Mouse (Mus musculus): ENCODE results near the gene St8sia1. TPM values are rescaled to one million over a fixed set of nuclear protein-coding genes. Genes with fewer than 3 reads are reported as not detected.
"Not testable (repeated sequence)": the region's sequence is repeated elsewhere in the genome, so short reads cannot be mapped to it uniquely, and the experiment has no call there.

The St8sia1 gene
- 1.4 and 1.6 TPM in 2 replicates for polyA plus RNA-seq (2015; fragmentation: Nextera tagmentation; extraction: Ambion mirVana)

DNA sequence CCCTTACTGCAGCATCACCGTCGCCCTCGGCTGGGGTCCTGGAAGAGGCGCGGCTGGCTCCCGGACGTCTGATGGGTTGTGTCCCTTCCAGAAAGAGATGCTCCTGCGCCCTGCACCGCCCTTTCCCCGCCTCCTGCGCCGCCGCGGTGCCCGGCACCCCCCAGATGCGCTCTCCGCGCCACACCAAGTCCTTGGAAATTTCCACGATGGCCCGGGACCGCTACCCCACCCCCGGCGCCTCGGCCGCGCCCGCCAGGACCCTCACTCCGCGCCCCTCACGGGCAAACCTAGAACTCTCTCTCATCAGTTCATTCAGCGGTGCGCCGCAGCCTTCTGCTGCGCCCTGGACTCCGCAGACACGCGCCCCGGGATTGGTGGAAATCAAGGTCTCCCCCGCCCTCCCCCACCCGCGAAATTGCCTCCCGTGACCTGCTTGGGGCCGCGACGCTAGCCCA lies at the start of gene St8sia1:
Gene St8sia1 (minus strand): TSS at position 377 of the 455 bp plus-strand sequence.
- Histone ChIP-seq H3K27me3 (replicated peaks; ENCODE audit: control insufficient read depth, insufficient read depth, low read length) (peaks cover 23% of the 10 kb centered on the region), H3K36me3 (ENCODE audit: control insufficient read depth, insufficient read depth, low read length) (no peaks in the 10 kb centered on the region), H3K9ac (ENCODE audit: low read depth, low read length) (peak within 1 kb of the TSS; percentile 67), H3K9me3 (ENCODE audit: control insufficient read depth, low read length) (no peaks in the 10 kb centered on the region), H3K4me1 (ENCODE audit: control insufficient read depth, insufficient read depth, low read length) (0 out of 2 replicates have a peak, but pooled peaks cover 3% of the 10 kb centered on the region), H3K27ac (ENCODE audit: low read length) (peak within 1 kb of the TSS; percentile 54), H3K4me2 (ENCODE audit: low read depth, low read length) (peak within 1 kb of the TSS; percentile 94), H3K4me3 (ENCODE audit: low read length) (peak within 1 kb of the TSS; percentile 59)
- under 1% methylated on average over 44 of the region's 45 CpGs for WGBS
- peak; percentile 58 for ATAC-seq

- no peak overlapping the region for H3K4me3 ChIP-seq (ENCODE audit: low read length)
- no peak overlapping the region for H3K27ac ChIP-seq (ENCODE audit: low read length)
- H3K4me2 ChIP-seq (ENCODE audit: low read depth, low read length), result no peak overlapping the region
- H3K36me3 ChIP-seq (ENCODE audit: control insufficient read depth, insufficient read depth, low read length), result peaks cover 4% of the 10 kb centered on the region; the same call in 1 of the 2 replicates
- H3K27me3 ChIP-seq (replicated peaks; ENCODE audit: control insufficient read depth, insufficient read depth, low read length), result no peaks in the 10 kb centered on the region
- H3K9me3 ChIP-seq (ENCODE audit: control insufficient read depth, low read length), result no peaks in the 10 kb centered on the region
- no peak for ATAC-seq
- H3K9ac ChIP-seq (ENCODE audit: low read depth, low read length), result no peak overlapping the region
- H3K4me1 ChIP-seq (ENCODE audit: control insufficient read depth, insufficient read depth, low read length), result no peaks in the 10 kb centered on the region
- WGBS, result 91% methylated on average over 15 of the region's 15 CpGs
Measured at GRCm38 (mm10) chr6:143012513-143013215, 48.4 kb upstream of the St8sia1 start.

GRCm38 (mm10) chr6:143008865-143009264 lies 44.6 kb upstream of the St8sia1 start:
- Histone ChIP-seq H3K4me2 (ENCODE audit: low read depth, low read length) (no peak overlapping the region), H3K9ac (ENCODE audit: low read depth, low read length) (no peak overlapping the region), H3K4me1 (ENCODE audit: control insufficient read depth, insufficient read depth, low read length) (no peaks in the 10 kb centered on the region), H3K36me3 (ENCODE audit: control insufficient read depth, insufficient read depth, low read length) (peaks cover 4% of the 10 kb centered on the region; the same call in 1 of the 2 replicates), H3K4me3 (ENCODE audit: low read length) (no peak overlapping the region), H3K9me3 (ENCODE audit: control insufficient read depth, low read length) (peaks cover 3% of the 10 kb centered on the region; the same call in 1 of the 2 replicates), H3K27ac (ENCODE audit: low read length) (no peak overlapping the region), H3K27me3 (replicated peaks; ENCODE audit: control insufficient read depth, insufficient read depth, low read length) (no peaks in the 10 kb centered on the region)
- no peak for ATAC-seq
- WGBS, result 77% methylated on average over 5 of the region's 5 CpGs

- not testable (repeated sequence) for ATAC-seq; H3K9ac ChIP-seq (ENCODE audit: low read depth, low read length); H3K27ac ChIP-seq (ENCODE audit: low read length); H3K4me1 ChIP-seq (ENCODE audit: control insufficient read depth, insufficient read depth, low read length); H3K4me2 ChIP-seq (ENCODE audit: low read depth, low read length); H3K9me3 ChIP-seq (ENCODE audit: control insufficient read depth, low read length); H3K4me3 ChIP-seq (ENCODE audit: low read length); H3K36me3 ChIP-seq (ENCODE audit: control insufficient read depth, insufficient read depth, low read length); H3K27me3 ChIP-seq (replicated peaks; ENCODE audit: control insufficient read depth, insufficient read depth, low read length)
- 86% methylated on average over 9 of the region's 9 CpGs for WGBS
Measured at GRCm38 (mm10) chr6:143005209-143005608, 41.0 kb upstream of the St8sia1 start.

DNA sequence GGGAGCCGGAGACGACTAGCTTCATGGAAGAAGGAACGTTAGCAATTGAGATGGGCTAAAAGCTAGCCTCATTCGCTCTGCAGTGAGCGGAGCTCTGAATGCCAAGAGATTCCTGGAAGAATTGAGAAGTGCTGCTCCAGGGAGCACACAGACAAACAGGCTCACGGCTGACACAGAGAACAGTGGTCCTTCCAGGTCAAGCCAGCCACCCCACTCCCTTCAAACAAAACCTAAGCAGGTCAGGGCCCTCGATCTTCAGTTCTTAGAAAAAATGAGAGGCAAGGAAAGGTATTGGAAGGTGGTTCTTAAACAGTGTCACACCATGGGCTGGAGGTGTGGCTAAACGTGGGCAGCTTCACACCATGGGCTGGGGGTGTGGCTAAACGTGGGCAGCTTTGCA lies 40.5 kb upstream of the St8sia1 start:
- H3K27ac ChIP-seq (ENCODE audit: low read length), result no peak overlapping the region

DNA sequence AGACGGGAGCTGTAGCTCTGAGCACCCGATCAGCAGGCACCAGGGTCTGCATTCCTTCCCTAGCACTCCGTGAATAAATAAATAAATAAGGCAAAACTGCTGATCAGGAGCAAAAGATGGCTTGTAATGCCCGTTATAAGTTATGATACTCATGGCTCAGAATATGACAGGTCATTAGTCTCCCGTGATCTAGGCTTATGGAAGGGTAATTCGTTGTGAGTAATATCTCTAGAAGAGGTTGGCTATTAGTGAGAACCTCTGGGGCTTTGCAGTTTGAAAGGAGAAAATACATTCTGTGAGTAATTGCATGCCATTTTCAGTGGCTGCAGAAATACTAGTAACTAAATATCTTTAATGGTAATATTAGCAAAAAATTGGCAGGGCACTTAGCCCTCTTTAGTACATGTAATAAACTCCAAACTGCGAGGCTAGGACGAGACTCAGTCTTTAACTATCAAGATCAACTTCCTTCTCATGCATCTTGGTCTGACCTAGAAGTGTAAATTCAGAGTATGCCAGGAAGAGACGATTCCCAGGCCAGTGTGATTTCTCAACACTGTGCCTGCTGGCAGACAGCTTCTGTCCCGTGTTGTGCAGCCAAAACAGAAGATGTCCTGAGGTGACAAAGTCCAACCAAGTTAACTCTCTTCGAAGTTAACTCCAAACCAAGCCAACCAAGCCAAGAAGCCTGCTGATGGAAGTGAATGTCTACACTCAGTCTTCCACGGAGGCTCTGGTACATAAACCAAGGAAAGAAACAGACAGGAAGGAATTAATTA lies 34.2 kb upstream of the St8sia1 start:
- no peak overlapping the region for H3K4me2 ChIP-seq (ENCODE audit: low read depth, low read length)
- peaks cover 10% of the 10 kb centered on the region for H3K4me1 ChIP-seq (ENCODE audit: control insufficient read depth, insufficient read depth, low read length)
- no peak for ATAC-seq
- no peaks in the 10 kb centered on the region for H3K9me3 ChIP-seq (ENCODE audit: control insufficient read depth, low read length)
- no peaks in the 10 kb centered on the region for H3K27me3 ChIP-seq (replicated peaks; ENCODE audit: control insufficient read depth, insufficient read depth, low read length)
- H3K36me3 ChIP-seq (ENCODE audit: control insufficient read depth, insufficient read depth, low read length), result no peaks in the 10 kb centered on the region
- no peak overlapping the region for H3K27ac ChIP-seq (ENCODE audit: low read length)
- no peak overlapping the region for H3K4me3 ChIP-seq (ENCODE audit: low read length)
- 46% methylated on average over 12 of the region's 12 CpGs for WGBS
- no peak overlapping the region for H3K9ac ChIP-seq (ENCODE audit: low read depth, low read length)

More for the DNA sequence above, 40.5 kb upstream of the St8sia1 start:
- H3K27me3 ChIP-seq (replicated peaks; ENCODE audit: control insufficient read depth, insufficient read depth, low read length), result no peaks in the 10 kb centered on the region
- WGBS, result 71% methylated on average over 9 of the region's 9 CpGs
- H3K4me1 ChIP-seq (ENCODE audit: control insufficient read depth, insufficient read depth, low read length), result no peaks in the 10 kb centered on the region
- no peak overlapping the region for H3K9ac ChIP-seq (ENCODE audit: low read depth, low read length)
- no peak overlapping the region for H3K4me3 ChIP-seq (ENCODE audit: low read length)
- H3K4me2 ChIP-seq (ENCODE audit: low read depth, low read length), result no peak overlapping the region
- no peak for ATAC-seq
- H3K9me3 ChIP-seq (ENCODE audit: control insufficient read depth, low read length), result peaks cover 3% of the 10 kb centered on the region; the same call in 1 of the 2 replicates
- H3K36me3 ChIP-seq (ENCODE audit: control insufficient read depth, insufficient read depth, low read length), result no peaks in the 10 kb centered on the region

- peaks cover 10% of the 10 kb centered on the region for H3K4me1 ChIP-seq (ENCODE audit: control insufficient read depth, insufficient read depth, low read length)
- H3K27ac ChIP-seq (ENCODE audit: low read length), result no peak overlapping the region
- H3K9me3 ChIP-seq (ENCODE audit: control insufficient read depth, low read length), result no peaks in the 10 kb centered on the region
- H3K4me3 ChIP-seq (ENCODE audit: low read length), result no peak overlapping the region
- H3K27me3 ChIP-seq (replicated peaks; ENCODE audit: control insufficient read depth, insufficient read depth, low read length), result no peaks in the 10 kb centered on the region
- H3K9ac ChIP-seq (ENCODE audit: low read depth, low read length), result no peak overlapping the region
- H3K4me2 ChIP-seq (ENCODE audit: low read depth, low read length), result no peak overlapping the region
- H3K36me3 ChIP-seq (ENCODE audit: control insufficient read depth, insufficient read depth, low read length), result no peaks in the 10 kb centered on the region
- ATAC-seq, result no peak
- WGBS, result 77% methylated on average over 3 of the region's 3 CpGs
Measured at GRCm38 (mm10) chr6:142996887-142997286, 32.6 kb upstream of the St8sia1 start.

DNA sequence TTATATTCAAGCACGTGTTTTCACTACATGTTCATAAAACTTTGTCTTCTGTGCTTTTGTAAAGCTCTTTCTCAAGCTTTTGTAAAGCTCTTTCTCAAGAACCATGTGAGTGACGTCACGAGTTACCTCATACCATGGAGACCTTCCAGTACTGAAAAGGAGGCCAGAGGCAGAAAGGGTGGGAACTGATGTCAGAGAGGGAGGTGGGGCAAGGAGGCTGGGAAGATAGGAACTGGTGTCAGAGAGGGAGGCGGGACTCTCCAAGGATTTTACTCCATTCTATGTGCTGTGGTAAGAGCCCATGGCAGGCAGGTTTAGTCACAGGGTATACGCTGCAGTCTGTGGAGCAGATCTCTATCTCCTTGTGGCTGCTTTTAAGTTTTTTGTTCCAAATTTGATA lies 31.3 kb upstream of the St8sia1 start:
- no peak for ATAC-seq
- Histone ChIP-seq H3K4me2 (ENCODE audit: low read depth, low read length) (no peak overlapping the region), H3K9ac (ENCODE audit: low read depth, low read length) (no peak overlapping the region), H3K4me3 (ENCODE audit: low read length) (no peak overlapping the region), H3K9me3 (ENCODE audit: control insufficient read depth, low read length) (no peaks in the 10 kb centered on the region), H3K36me3 (ENCODE audit: control insufficient read depth, insufficient read depth, low read length) (no peaks in the 10 kb centered on the region), H3K27ac (ENCODE audit: low read length) (no peak overlapping the region), H3K27me3 (replicated peaks; ENCODE audit: control insufficient read depth, insufficient read depth, low read length) (no peaks in the 10 kb centered on the region), H3K4me1 (ENCODE audit: control insufficient read depth, insufficient read depth, low read length) (peaks cover 10% of the 10 kb centered on the region)
- 57% methylated on average over 5 of the region's 5 CpGs for WGBS

DNA sequence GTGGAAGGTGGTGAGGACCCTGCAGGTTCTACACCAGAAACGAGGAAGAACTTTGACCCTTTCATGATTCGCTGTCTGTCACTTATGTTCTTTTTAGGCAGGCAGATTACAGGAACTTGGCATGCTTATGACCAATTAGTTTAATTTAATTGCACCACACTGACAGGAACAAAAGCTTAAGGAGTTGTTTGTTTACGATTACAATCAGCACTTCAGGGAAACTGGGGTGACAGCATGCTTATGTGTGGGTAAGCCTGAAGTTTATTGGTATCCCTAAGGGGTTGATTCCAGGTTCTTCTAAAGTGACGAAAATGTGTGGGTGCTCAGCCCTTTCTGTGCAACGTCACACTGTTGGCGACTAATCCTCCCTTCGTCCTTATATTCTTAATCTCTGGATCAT lies 30.6 kb upstream of the St8sia1 start:
- Histone ChIP-seq H3K27ac (ENCODE audit: low read length) (no peak overlapping the region), H3K9me3 (ENCODE audit: control insufficient read depth, low read length) (no peaks in the 10 kb centered on the region), H3K9ac (ENCODE audit: low read depth, low read length) (no peak overlapping the region), H3K4me1 (ENCODE audit: control insufficient read depth, insufficient read depth, low read length) (peaks cover 10% of the 10 kb centered on the region), H3K4me2 (ENCODE audit: low read depth, low read length) (no peak overlapping the region), H3K36me3 (ENCODE audit: control insufficient read depth, insufficient read depth, low read length) (no peaks in the 10 kb centered on the region), H3K27me3 (replicated peaks; ENCODE audit: control insufficient read depth, insufficient read depth, low read length) (no peaks in the 10 kb centered on the region), H3K4me3 (ENCODE audit: low read length) (no peak overlapping the region)
- ATAC-seq, result no peak
- WGBS, result 40% methylated on average over 7 of the region's 7 CpGs

All from intestine, embryonic 16.5 days (tissue).